34 mouse cellular contexts compared by ENCODE assay signal in the genomic region with DNA sequence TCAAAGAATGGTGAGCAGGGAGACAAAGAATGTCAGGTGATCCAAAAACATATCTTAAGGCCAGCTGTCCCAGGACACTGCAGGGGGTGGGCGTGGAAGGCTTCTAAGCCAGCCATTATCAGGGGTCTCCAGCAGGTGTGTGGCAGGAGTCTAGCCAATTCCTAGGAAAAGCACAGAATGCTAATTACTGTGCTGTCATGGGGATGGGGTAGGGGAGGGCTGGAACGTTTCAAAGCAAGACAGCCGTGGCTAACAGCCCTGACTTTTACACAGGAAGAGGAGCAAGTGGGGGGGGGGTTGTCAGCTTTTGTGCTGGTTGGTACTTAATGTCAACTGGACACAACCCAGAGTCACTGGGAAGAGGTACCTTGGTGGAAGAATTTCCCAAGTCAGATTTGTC. TPM values are rescaled to one million over a fixed set of nuclear protein-coding genes. Genes with fewer than 3 reads are reported as not detected.
DNase-seq lines count a peak whose midpoint lies in the region; ATAC-seq and TF ChIP-seq lines count a peak whose summit lies in the region.
"Had no signal": no experiment of that assay in that cellular context is flagged by ENCODE, and none has a peak within 500 bp of the region (broad histone marks: within the 10 kb centered on the region; RNA-seq: fewer than 3 reads in every experiment).

No protein-coding gene starts in this region.

- DNase-seq in hindbrain, embryonic 10.5 days (ENCODE audit: low spot score) = no peak
- peak; percentile 16 for DNase-seq in midbrain, postnatal 0 days (ENCODE audit: low spot score)
- no peak for DNase-seq in midbrain, embryonic 10.5 days (ENCODE audit: low spot score)
- DNase-seq in ES-E14 (ENCODE audit: low read depth, low spot score) = peak; percentile 8
- peak; percentile 32 for DNase-seq in brain, embryonic 14.5 days (ENCODE audit: low read depth)
- DNase-seq in cerebellum, postnatal 25 days = no peak
- DNase-seq in layer of hippocampus, adult 9-10 months (ENCODE audit: low spot score) = no peak
- DNase-seq: adrenal gland, adult 8-10 months; adrenal gland, postnatal 25 days; cerebellum, adult 18-20 months; cerebellum, adult 9-10 months; cerebellum, postnatal 14 days; forebrain, postnatal 0 days; gastrocnemius, adult 2 months; gastrocnemius, postnatal 14 days; heart, adult 11 months had no signal

- H3K4me1 ChIP-seq in hindbrain, embryonic 12.5 days = 0 out of 2 replicates have a peak, but pooled peaks cover 4% of the 10 kb centered on the region
- peaks cover 10% of the 10 kb centered on the region for H3K4me1 ChIP-seq in hindbrain, embryonic 10.5 days (replicated peaks)
- H3K4me1 ChIP-seq in midbrain, postnatal 0 days (ENCODE audit: insufficient read depth, low read length) = no peaks in the 10 kb centered on the region
- peaks cover 15% of the 10 kb centered on the region for H3K4me1 ChIP-seq in midbrain, embryonic 10.5 days
- H3K4me1 ChIP-seq in ES-E14 (ENCODE audit: control insufficient read depth in 2 of 2, insufficient read depth in 2 of 2, low read length in 2 of 2, poor library complexity in 1 of 2) = peaks cover 0 to 5% of the 10 kb centered on the region in 2 experiments; a peak in 1 of 4 replicates
- H3K4me1 ChIP-seq: embryonic facial prominence, embryonic 12.5 days; embryonic facial prominence, embryonic 15.5 days had no signal

- no peak overlapping the region for H3K27ac ChIP-seq in hindbrain, embryonic 12.5 days
- H3K27ac ChIP-seq in hindbrain, embryonic 10.5 days = no peak overlapping the region
- no peak overlapping the region for H3K27ac ChIP-seq in midbrain, postnatal 0 days (ENCODE audit: low read depth, low read length)
- no peak overlapping the region for H3K27ac ChIP-seq in midbrain, embryonic 10.5 days (replicated peaks)
- H3K27ac ChIP-seq in ES-E14 (ENCODE audit: insufficient read depth, low read depth, low read length, poor library complexity, severe bottlenecking) = no peak overlapping the region
- H3K27ac ChIP-seq: embryonic facial prominence, embryonic 12.5 days; embryonic facial prominence, embryonic 15.5 days; gastrocnemius, adult 2 months; hindbrain, embryonic 14.5 days had no signal

- in situ Hi-C loops in ES-E14 (cut with MboI; ENCODE audit: low sequenced_read_pairs in 2 of 2, unreplicated experiment in 2 of 2) = no loop called here

- 33% methylated on average over 3 of the region's 3 CpGs for WGBS in hindbrain, embryonic 12.5 days
- WGBS in hindbrain, embryonic 10.5 days = 40% methylated on average over 3 of the region's 3 CpGs
- 28% methylated on average over 3 of the region's 3 CpGs for WGBS in midbrain, postnatal 0 days
- WGBS in midbrain, embryonic 10.5 days = 54% methylated on average over 3 of the region's 3 CpGs

- TF ChIP-seq POLR2A in brain, embryonic 14.5 days (IDR thresholded peaks at IDR 0.05; ENCODE audit: borderline replicate concordance, extremely low read depth, insufficient read depth, insufficient read length, poor library complexity, severe bottlenecking) = no peak

- no peaks in the 10 kb centered on the region for H3K36me3 ChIP-seq in hindbrain, embryonic 12.5 days
- no peaks in the 10 kb centered on the region for H3K36me3 ChIP-seq in hindbrain, embryonic 10.5 days
- H3K36me3 ChIP-seq in midbrain, postnatal 0 days (ENCODE audit: insufficient read depth, low read length) = no peaks in the 10 kb centered on the region
- no peaks in the 10 kb centered on the region for H3K36me3 ChIP-seq in midbrain, embryonic 10.5 days
- no peaks in the 10 kb centered on the region for H3K36me3 ChIP-seq in ES-E14 (ENCODE audit: control insufficient read depth, insufficient read depth, low read length, poor library complexity, severe bottlenecking)
- H3K36me3 ChIP-seq: embryonic facial prominence, embryonic 12.5 days; embryonic facial prominence, embryonic 15.5 days; G1E had no signal

- 0 out of 2 replicates have a peak, but pooled peaks have one; percentile 43 for ATAC-seq in hindbrain, embryonic 12.5 days (ENCODE audit: low FRiP score)
- no peak for ATAC-seq in midbrain, postnatal 0 days (ENCODE audit: low FRiP score)
- ATAC-seq: activated CD4-positive, CD25-positive, alpha-beta regulatory T cell, adult 4 months; forebrain, embryonic 14.5 days; forebrain, postnatal 0 days; Patski had no signal

- no peak overlapping the region for H3K4me2 ChIP-seq in hindbrain, embryonic 12.5 days (replicated peaks)
- no peak overlapping the region for H3K4me2 ChIP-seq in midbrain, postnatal 0 days (ENCODE audit: low read depth, low read length, poor library complexity, severe bottlenecking)
- H3K4me2 ChIP-seq: embryonic facial prominence, embryonic 12.5 days; embryonic facial prominence, embryonic 15.5 days; heart, embryonic 11.5 days; hindbrain, embryonic 14.5 days had no signal

- no peaks in the 10 kb centered on the region for H3K9me3 ChIP-seq in hindbrain, embryonic 12.5 days (replicated peaks)
- no peaks in the 10 kb centered on the region for H3K9me3 ChIP-seq in hindbrain, embryonic 10.5 days
- H3K9me3 ChIP-seq in midbrain, postnatal 0 days (ENCODE audit: low read length) = no peaks in the 10 kb centered on the region
- peaks cover 5% of the 10 kb centered on the region; the same call in 1 of the 2 replicates for H3K9me3 ChIP-seq in midbrain, embryonic 10.5 days (replicated peaks)
- H3K9me3 ChIP-seq in ES-E14 (ENCODE audit: control insufficient read depth, insufficient read depth, low read depth, low read length) = no peaks in the 10 kb centered on the region
- H3K9me3 ChIP-seq: embryonic facial prominence, embryonic 12.5 days; embryonic facial prominence, embryonic 15.5 days; G1E had no signal

- no peak for TF ChIP-seq CTCF in midbrain, postnatal 0 days (IDR thresholded peaks at IDR 0.05)
- no peak for TF ChIP-seq CTCF in brain, embryonic 14.5 days (IDR thresholded peaks at IDR 0.05; ENCODE audit: borderline replicate concordance, extremely low read depth, insufficient read depth, insufficient read length)

- H3K27me3 ChIP-seq in hindbrain, embryonic 12.5 days = no peaks in the 10 kb centered on the region
- H3K27me3 ChIP-seq in hindbrain, embryonic 10.5 days (ENCODE audit: insufficient read depth, poor library complexity, severe bottlenecking) = no peaks in the 10 kb centered on the region
- no peaks in the 10 kb centered on the region for H3K27me3 ChIP-seq in midbrain, postnatal 0 days (ENCODE audit: insufficient read depth, low read length)
- no peaks in the 10 kb centered on the region for H3K27me3 ChIP-seq in midbrain, embryonic 10.5 days (ENCODE audit: low read depth, poor library complexity, severe bottlenecking)
- H3K27me3 ChIP-seq: embryonic facial prominence, embryonic 12.5 days; embryonic facial prominence, embryonic 15.5 days had no signal

- no peak overlapping the region for H3K4me3 ChIP-seq in hindbrain, embryonic 12.5 days
- H3K4me3 ChIP-seq in hindbrain, embryonic 10.5 days = no peak overlapping the region
- no peak overlapping the region for H3K4me3 ChIP-seq in midbrain, postnatal 0 days (ENCODE audit: low read depth, low read length)
- no peak overlapping the region for H3K4me3 ChIP-seq in midbrain, embryonic 10.5 days
- no peak overlapping the region for H3K4me3 ChIP-seq in ES-E14 (ENCODE audit: insufficient read depth in 1 of 2, low read depth in 1 of 2, low read length in 2 of 2, poor library complexity in 1 of 2, severe bottlenecking in 1 of 2)
- H3K4me3 ChIP-seq: embryonic facial prominence, embryonic 12.5 days; embryonic facial prominence, embryonic 15.5 days; gastrocnemius, adult 2 months had no signal

- no peak overlapping the region for H3K9ac ChIP-seq in hindbrain, embryonic 12.5 days
- H3K9ac ChIP-seq in midbrain, postnatal 0 days (replicated peaks; ENCODE audit: low read length, poor library complexity, severe bottlenecking) = no peak overlapping the region
- no peak overlapping the region for H3K9ac ChIP-seq in ES-E14 (ENCODE audit: insufficient read depth, low read depth, low read length, poor library complexity, severe bottlenecking)
- H3K9ac ChIP-seq: embryonic facial prominence, embryonic 12.5 days; embryonic facial prominence, embryonic 15.5 days; forebrain, postnatal 0 days; hindbrain, embryonic 14.5 days had no signal

TF ChIP-seq in ES-E14, 5 proteins besides CTCF, POLR2A, EP300 and RAD21:
- TF ChIP-seq MAFK (IDR thresholded peaks at IDR 0.05; ENCODE audit: insufficient read depth, low read depth, low read length) (no peak), CHD2 (IDR thresholded peaks at IDR 0.05; ENCODE audit: low read depth, low read length) (no peak), ZNF384 (IDR thresholded peaks at IDR 0.05; ENCODE audit: low read depth, low read length) (no peak), HCFC1 (IDR thresholded peaks at IDR 0.05; ENCODE audit: borderline replicate concordance, insufficient read depth, low read length) (no peak), ZC3H11A (IDR thresholded peaks at IDR 0.05; ENCODE audit: borderline replicate concordance, low read depth, low read length) (no peak)
TF ChIP-seq in ES-E14: peak in this region for 0.

RNA-seq across cellular contexts. Expression of a gene that starts 16.8 kb away (rescaled TPM):
- not detected in 2 replicates for polyA plus RNA-seq in hindbrain, embryonic 12.5 days (2016; fragmentation: Nextera tagmentation; extraction: Ambion mirVana)
- polyA plus RNA-seq in hindbrain, embryonic 10.5 days (2016; fragmentation: Nextera tagmentation; extraction: Ambion mirVana) = not detected in 2 replicates
- not detected in 2 replicates for total RNA-seq in midbrain, postnatal 0 days (2014; rRNA removed)
- polyA plus RNA-seq in midbrain, postnatal 0 days (2015; fragmentation: Nextera tagmentation; extraction: Ambion mirVana) = not detected in 2 replicates
- not detected in 2 replicates for polyA plus RNA-seq in midbrain, embryonic 10.5 days (2016; fragmentation: Nextera tagmentation; extraction: Ambion mirVana)
- total RNA-seq in ES-E14 (2012; rRNA removed) = not detected in 2 replicates
- polyA plus RNA-seq in brain, embryonic 14.5 days (2012; rRNA removed) = not detected in 2 replicates
- total RNA-seq: adrenal gland, adult 8-10 months; adrenal gland, postnatal 25 days; common myeloid progenitor, adult 5-6 weeks; forebrain, postnatal 0 days; gastrocnemius, adult 2 months; gastrocnemius, postnatal 14 days; gastrocnemius, postnatal 4 days; hematopoietic stem cell, adult 5-6 weeks had no signal
- polyA plus RNA-seq: activated CD4-positive, CD25-positive, alpha-beta regulatory T cell, adult 4 months; embryonic facial prominence, embryonic 12.5 days; embryonic facial prominence, embryonic 15.5 days; forebrain, embryonic 11.5 days; forebrain, embryonic 14.5 days; forebrain, postnatal 0 days; frontal cortex, adult 2 months; G1E; hindbrain, embryonic 14.5 days; Patski had no signal

RNA-seq across cellular contexts. Expression of a gene that starts 23.3 kb away (rescaled TPM):
- polyA plus RNA-seq in hindbrain, embryonic 12.5 days (2016; fragmentation: Nextera tagmentation; extraction: Ambion mirVana) = 0.26 TPM in 1 of 2 replicates, not detected in the other
- not detected in 2 replicates for polyA plus RNA-seq in hindbrain, embryonic 10.5 days (2016; fragmentation: Nextera tagmentation; extraction: Ambion mirVana)
- 2.6 TPM in 1 of 2 replicates, not detected in the other for total RNA-seq in midbrain, postnatal 0 days (2014; rRNA removed)
- 0.99 and 1.2 TPM in 2 replicates for polyA plus RNA-seq in midbrain, postnatal 0 days (2015; fragmentation: Nextera tagmentation; extraction: Ambion mirVana)
- polyA plus RNA-seq in midbrain, embryonic 10.5 days (2016; fragmentation: Nextera tagmentation; extraction: Ambion mirVana) = not detected in 2 replicates
- not detected in 2 replicates for total RNA-seq in ES-E14 (2012; rRNA removed)
- 0.16 and 0.40 TPM in 2 replicates for polyA plus RNA-seq in brain, embryonic 14.5 days (2012; rRNA removed)
- total RNA-seq: adrenal gland, postnatal 25 days; common myeloid progenitor, adult 5-6 weeks; forebrain, postnatal 0 days; G1E had no signal
- polyA plus RNA-seq: activated CD4-positive, CD25-positive, alpha-beta regulatory T cell, adult 4 months; forebrain, embryonic 11.5 days; G1E; Patski had no signal

RNA-seq across cellular contexts. Expression of a gene that starts 38.9 kb away (rescaled TPM):
- polyA plus RNA-seq in hindbrain, embryonic 12.5 days (2016; fragmentation: Nextera tagmentation; extraction: Ambion mirVana) = not detected in 2 replicates
- not detected in 2 replicates for polyA plus RNA-seq in hindbrain, embryonic 10.5 days (2016; fragmentation: Nextera tagmentation; extraction: Ambion mirVana)
- not detected in 2 replicates for total RNA-seq in midbrain, postnatal 0 days (2014; rRNA removed)
- not detected in 2 replicates for polyA plus RNA-seq in midbrain, postnatal 0 days (2015; fragmentation: Nextera tagmentation; extraction: Ambion mirVana)
- not detected in 2 replicates for polyA plus RNA-seq in midbrain, embryonic 10.5 days (2016; fragmentation: Nextera tagmentation; extraction: Ambion mirVana)
- total RNA-seq in ES-E14 (2012; rRNA removed) = not detected in 2 replicates
- polyA plus RNA-seq in brain, embryonic 14.5 days (2012; rRNA removed) = 0.09 TPM in 1 of 2 replicates, not detected in the other
- total RNA-seq: adrenal gland, adult 8-10 months; adrenal gland, postnatal 25 days; common myeloid progenitor, adult 5-6 weeks; forebrain, postnatal 0 days; G1E; gastrocnemius, adult 2 months; gastrocnemius, postnatal 14 days; gastrocnemius, postnatal 4 days; heart, adult 8-10 months; heart, postnatal 25 days; hematopoietic stem cell, adult 5-6 weeks had no signal
- polyA plus RNA-seq: activated CD4-positive, CD25-positive, alpha-beta regulatory T cell, adult 4 months; embryonic facial prominence, embryonic 12.5 days; embryonic facial prominence, embryonic 15.5 days; forebrain, embryonic 11.5 days; forebrain, embryonic 14.5 days; forebrain, postnatal 0 days; frontal cortex, adult 2 months; G1E; heart, embryonic 11.5 days; heart, embryonic 14.5 days; heart, postnatal 0 days; hindbrain, embryonic 14.5 days; Patski had no signal

Comparison
In these comparisons a context has a peak if more than half of its experiments do, and no peak if none do; other contexts are left out.
1. DNase-seq: peak in midbrain, postnatal 0 days (single experiment), ES-E14 (single experiment) and brain, embryonic 14.5 days (single experiment); none in hindbrain, embryonic 10.5 days (single experiment), midbrain, embryonic 10.5 days (single experiment), cerebellum, postnatal 25 days (0 of 2) and layer of hippocampus, adult 9-10 months (single experiment).